Mouse (Mus musculus) myocyte (in vitro differentiated cells): ENCODE data around the gene Alg13. TPM values are rescaled to one million over a fixed set of nuclear protein-coding genes. Genes with fewer than 3 reads are reported as not detected.

ENCODE experiments used
- H3K27me3 ChIP-seq: one replicate; pipeline ENCODE4 v1.6.1; 2011; ENCODE audit not compliant: control insufficient read depth, insufficient read depth, insufficient read length
- H3K36me3 ChIP-seq: one replicate; pipeline ENCODE4 v1.6.1; 2011; ENCODE audit not compliant: control insufficient read depth, insufficient read depth
- H3K4me2 ChIP-seq: one replicate; pipeline ENCODE4 v1.6.1; 2011; ENCODE audit warnings: low read depth, control low read depth
- H3K4me3 ChIP-seq: one replicate; pipeline ENCODE4 v1.5.1; 2011; ENCODE audit warnings: mild to moderate bottlenecking, control low read depth, moderate library complexity
- H3K79me2 ChIP-seq: one replicate; pipeline ENCODE4 v1.6.1; 2011; ENCODE audit not compliant: control insufficient read depth, insufficient read depth
- H3ac ChIP-seq: one replicate; pipeline ENCODE4 v1.6.1; 2011; ENCODE audit not compliant: control insufficient read depth, insufficient read length
- CEBPB ChIP-seq: IDR thresholded peaks from 2 replicates; pipeline ENCODE4 v1.6.1; 2011; ENCODE audit warnings: mild to moderate bottlenecking, moderate library complexity; ENCODE audit not compliant: poor library complexity, insufficient read depth, severe bottlenecking
- E2F4 ChIP-seq: IDR thresholded peaks from one replicate; pipeline ENCODE4 v1.6.1; 2011; ENCODE audit warnings: mild to moderate bottlenecking, control low read depth, moderate library complexity; ENCODE audit not compliant: insufficient read depth
- MAX ChIP-seq: IDR thresholded peaks from one replicate; pipeline ENCODE4 v1.6.1; 2011; ENCODE audit warnings: low read depth, mild to moderate bottlenecking, control low read depth
- MYOD1 ChIP-seq, 3 experiments: IDR thresholded peaks; one replicate each; pipeline ENCODE4 v1.6.1; 2011; ENCODE audit warnings: control low read depth in 2 of 3, low read depth in 2 of 3, mild to moderate bottlenecking in 2 of 3, moderate library complexity in 1 of 3; ENCODE audit not compliant: insufficient read length in 2 of 3, control insufficient read depth in 1 of 3
- MYOG ChIP-seq, 3 experiments: IDR thresholded peaks; one replicate each; pipeline ENCODE4 v1.6.1; 2011; ENCODE audit warnings: control low read depth in 2 of 3, low read depth in 2 of 3, mild to moderate bottlenecking in 2 of 3; ENCODE audit not compliant: insufficient read length in 2 of 3, control insufficient read depth in 1 of 3, insufficient read depth in 1 of 3
- POLR2A ChIP-seq: IDR thresholded peaks from one replicate; pipeline ENCODE4 v1.6.1; 2011; ENCODE audit warnings: low read depth, mild to moderate bottlenecking, control low read depth, moderate library complexity; ENCODE audit not compliant: insufficient read length
- POLR2AphosphoS2 ChIP-seq: IDR thresholded peaks from one replicate; pipeline ENCODE4 v1.6.1; 2011; ENCODE audit warnings: low read depth, control low read depth; ENCODE audit not compliant: insufficient read length
- REST ChIP-seq: IDR thresholded peaks from one replicate; pipeline ENCODE4 v1.6.1; 2011; ENCODE audit warnings: mild to moderate bottlenecking, control low read depth, moderate library complexity; ENCODE audit not compliant: insufficient read depth, insufficient read length
- SRF ChIP-seq: IDR thresholded peaks from one replicate; pipeline ENCODE4 v1.6.1; 2011; ENCODE audit warnings: low read depth; ENCODE audit not compliant: control insufficient read depth, insufficient read length
- TCF12 ChIP-seq: IDR thresholded peaks from one replicate; pipeline ENCODE4 v1.6.1; 2011; ENCODE audit warnings: mild to moderate bottlenecking, control low read depth; ENCODE audit not compliant: poor library complexity, insufficient read depth, severe bottlenecking
- TCF3 ChIP-seq: IDR thresholded peaks from one replicate; pipeline ENCODE4 v1.6.1; 2011; ENCODE audit warnings: low read depth, control low read depth; ENCODE audit not compliant: insufficient read length
- USF1 ChIP-seq: IDR thresholded peaks from one replicate; pipeline ENCODE4 v1.6.1; 2011; ENCODE audit warnings: low read depth, mild to moderate bottlenecking, control low read depth, moderate library complexity
- polyA plus RNA-seq: library from polyadenylated mRNA; unstranded; fragments of >200 nt; fragmentation: generic; extraction: Trizol; gene quantifications from one replicate; pipeline ENCODE4 v1.2.1, GENCODE M21; 2012; ENCODE audit warnings: missing spikeins

Gene Alg13
- polyA plus RNA-seq, 1 experiment: 3.6 TPM

- Histone ChIP-seq H3K79me2 (no peaks in the 10 kb centered on the region), H3K36me3 (no peaks in the 10 kb centered on the region), H3ac (no peak overlapping the region), H3K27me3 (no peaks in the 10 kb centered on the region), H3K4me2 (no peak overlapping the region), H3K4me3 (no peak overlapping the region)
- TF ChIP-seq MYOD1 (IDR thresholded peaks at IDR 0.05; ENCODE audit: control insufficient read depth in 1 of 3, insufficient read length in 2 of 3, low read depth in 2 of 3) (no peak), REST (no peak), MAX (no peak), POLR2A (no peak), SRF (no peak), USF1 (no peak), TCF12 (no peak), POLR2AphosphoS2 (no peak), TCF3 (no peak), E2F4 (no peak), CEBPB (no peak), MYOG (IDR thresholded peaks at IDR 0.05; ENCODE audit: control insufficient read depth in 1 of 3, insufficient read depth in 1 of 3, insufficient read length in 2 of 3, low read depth in 2 of 3) (no peak)
Measured at GRCm38 (mm10) chrX:144335332-144336015, 17.9 kb downstream of the Alg13 start.

GRCm38 (mm10) chrX:144337938-144338337, 20.3 kb downstream of the Alg13 start:
- Histone ChIP-seq H3ac (no peak overlapping the region), H3K27me3 (no peaks in the 10 kb centered on the region), H3K4me3 (no peak overlapping the region), H3K79me2 (no peaks in the 10 kb centered on the region), H3K4me2 (no peak overlapping the region), H3K36me3 (no peaks in the 10 kb centered on the region)
- TF ChIP-seq MYOD1 (IDR thresholded peaks at IDR 0.05; ENCODE audit: control insufficient read depth in 1 of 3, insufficient read length in 2 of 3, low read depth in 2 of 3): no peak
- TF ChIP-seq TCF12: no peak
- no peak for TF ChIP-seq SRF
- no peak for TF ChIP-seq USF1
- TF ChIP-seq TCF3: no peak
- no peak for TF ChIP-seq MAX
- no peak for TF ChIP-seq MYOG (IDR thresholded peaks at IDR 0.05; ENCODE audit: control insufficient read depth in 1 of 3, insufficient read depth in 1 of 3, insufficient read length in 2 of 3, low read depth in 2 of 3)
- TF ChIP-seq REST: no peak
- TF ChIP-seq CEBPB: no peak
- no peak for TF ChIP-seq E2F4
- TF ChIP-seq POLR2A: no peak
- no peak for TF ChIP-seq POLR2AphosphoS2

GRCm38 (mm10) chrX:144338355-144338754, 20.8 kb downstream of the Alg13 start:
- no peak overlapping the region for H3ac ChIP-seq
- H3K36me3 ChIP-seq: no peaks in the 10 kb centered on the region
- no peaks in the 10 kb centered on the region for H3K79me2 ChIP-seq
- TF ChIP-seq POLR2AphosphoS2 (no peak), E2F4 (no peak), POLR2A (no peak), SRF (no peak), MAX (no peak), TCF3 (no peak), CEBPB (no peak), MYOD1 (IDR thresholded peaks at IDR 0.05; ENCODE audit: control insufficient read depth in 1 of 3, insufficient read length in 2 of 3, low read depth in 2 of 3) (no peak), TCF12 (no peak), MYOG (IDR thresholded peaks at IDR 0.05; ENCODE audit: control insufficient read depth in 1 of 3, insufficient read depth in 1 of 3, insufficient read length in 2 of 3, low read depth in 2 of 3) (no peak), REST (no peak), USF1 (no peak)
- no peak overlapping the region for H3K4me2 ChIP-seq
- H3K27me3 ChIP-seq: no peaks in the 10 kb centered on the region
- H3K4me3 ChIP-seq: no peak overlapping the region

GRCm38 (mm10) chrX:144374196-144374595, 56.6 kb downstream of the Alg13 start:
- no peak for TF ChIP-seq TCF12
- no peak for TF ChIP-seq MYOD1 (IDR thresholded peaks at IDR 0.05; ENCODE audit: control insufficient read depth in 1 of 3, insufficient read length in 2 of 3, low read depth in 2 of 3)
- no peak for TF ChIP-seq POLR2AphosphoS2
- TF ChIP-seq USF1: no peak
- TF ChIP-seq MAX: no peak
- TF ChIP-seq TCF3: no peak
- TF ChIP-seq REST: no peak
- no peak for TF ChIP-seq MYOG (IDR thresholded peaks at IDR 0.05; ENCODE audit: control insufficient read depth in 1 of 3, insufficient read depth in 1 of 3, insufficient read length in 2 of 3, low read depth in 2 of 3)
- TF ChIP-seq POLR2A: no peak
- no peak for TF ChIP-seq SRF
- TF ChIP-seq CEBPB: no peak
- no peak for TF ChIP-seq E2F4
- H3K27me3 ChIP-seq: no peaks in the 10 kb centered on the region
- H3K4me2 ChIP-seq: no peak overlapping the region
- H3K36me3 ChIP-seq: no peaks in the 10 kb centered on the region
- no peaks in the 10 kb centered on the region for H3K79me2 ChIP-seq
- no peak overlapping the region for H3K4me3 ChIP-seq
- H3ac ChIP-seq: no peak overlapping the region
